Mouse (Mus musculus) central nervous system, embryonic 11.5 days (tissue): ENCODE measurements around the gene Gpr101. TPM values are rescaled to one million over a fixed set of nuclear protein-coding genes. Genes with fewer than 3 reads are reported as not detected.

Source experiments
- polyA plus RNA-seq: library from polyadenylated mRNA; depleted of rRNA; stranded (reverse); fragments of >200 nt; gene quantifications from 2 replicates; pipeline ENCODE4 v1.2.3, GENCODE M21; 2012; rRNA removed

Gene Gpr101
- polyA plus RNA-seq = 0.02 and 0.04 TPM in 2 replicates

DNA sequence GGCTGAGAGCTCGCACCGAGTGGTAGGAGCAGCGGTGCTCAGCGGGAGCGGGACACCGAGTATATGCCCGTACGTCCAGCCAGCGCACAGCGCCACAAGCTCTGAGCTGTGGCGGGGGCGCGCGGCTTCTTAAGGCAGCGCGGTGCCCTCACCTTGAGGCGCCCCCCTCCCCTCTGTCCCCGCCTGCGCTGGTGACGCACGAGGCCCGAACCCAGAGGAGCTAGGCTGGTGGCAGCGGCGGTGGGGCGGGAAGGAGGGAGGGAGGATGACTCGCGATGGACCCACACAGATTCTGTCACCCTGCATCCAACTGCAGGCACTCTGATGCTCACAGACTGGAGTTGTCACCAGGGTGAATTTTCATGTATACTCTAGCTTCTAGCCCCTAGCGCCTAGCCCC lies at the start of gene Gpr101:
Gpr101 (minus strand) TSS at position 124 of the 400 bp plus-strand sequence.

Other genes with a start within 250 kb of the Gpr101 start
- gene Arhgef6, start 165.0 kb downstream of the Gpr101 start, polyA plus RNA-seq = 7.3 and 9.2 TPM in 2 replicates
- 239 and 240 TPM in 2 replicates for gene Rbmx, start 110.7 kb downstream of the Gpr101 start, polyA plus RNA-seq
- not detected in 2 replicates for gene Gm364, start 94.6 kb downstream of the Gpr101 start, polyA plus RNA-seq